Mouse (Mus musculus): ENCODE results near the gene Zscan21. TPM values are rescaled to one million over a fixed set of nuclear protein-coding genes. Genes with fewer than 3 reads are reported as not detected.

Gene Zscan21
- 26.3 TPM for polyA plus RNA-seq (2017; shearing (Covaris generic))

DNA sequence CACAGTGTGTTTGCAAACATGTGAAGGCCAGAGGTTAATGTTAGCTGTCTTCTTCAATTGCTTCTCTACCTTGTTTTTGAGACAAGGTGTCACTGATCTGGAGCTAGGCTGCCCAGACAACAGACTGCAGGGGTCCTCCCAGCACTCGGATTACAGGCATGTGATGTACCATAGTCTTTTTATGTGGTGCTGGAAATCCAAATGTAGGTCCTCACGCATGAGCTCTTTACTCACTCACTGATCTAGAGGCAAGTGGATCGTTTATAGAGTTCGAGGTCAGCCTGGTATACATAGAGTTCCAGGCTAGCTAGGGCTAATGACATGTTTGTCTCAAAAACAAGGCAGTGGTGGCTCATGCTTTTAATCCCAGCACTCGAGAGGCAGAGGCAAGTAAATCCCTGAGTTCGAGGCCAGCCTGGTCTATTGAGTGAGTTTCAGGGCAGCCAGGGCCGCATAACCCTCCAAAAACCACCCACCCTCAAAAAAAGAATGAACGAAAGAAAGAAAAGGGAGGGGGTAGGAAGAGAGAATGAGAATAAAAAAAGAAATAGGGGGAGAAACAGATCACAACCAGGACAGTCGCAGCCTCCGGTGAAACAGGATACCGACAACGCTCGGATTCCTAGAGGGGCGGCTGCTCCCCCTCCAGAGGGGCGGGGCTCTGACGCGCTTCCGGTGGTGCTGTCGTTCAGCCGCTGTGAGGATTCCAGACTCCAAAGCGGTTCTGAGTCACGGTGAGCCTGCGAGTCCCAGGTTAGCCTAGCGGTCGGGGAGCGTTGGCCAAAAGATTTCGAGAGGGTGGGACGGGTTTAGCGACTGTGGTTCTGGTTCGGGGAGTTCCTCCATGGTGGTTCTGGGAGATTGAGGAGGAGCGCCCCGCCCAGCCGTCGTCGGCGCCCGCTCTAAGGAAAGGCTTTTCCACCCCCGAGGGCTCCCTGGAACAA lies at the start of gene Zscan21:
Gene Zscan21, plus strand, starts transcription at position 649 of the 944 bp plus-strand sequence.

DNA sequence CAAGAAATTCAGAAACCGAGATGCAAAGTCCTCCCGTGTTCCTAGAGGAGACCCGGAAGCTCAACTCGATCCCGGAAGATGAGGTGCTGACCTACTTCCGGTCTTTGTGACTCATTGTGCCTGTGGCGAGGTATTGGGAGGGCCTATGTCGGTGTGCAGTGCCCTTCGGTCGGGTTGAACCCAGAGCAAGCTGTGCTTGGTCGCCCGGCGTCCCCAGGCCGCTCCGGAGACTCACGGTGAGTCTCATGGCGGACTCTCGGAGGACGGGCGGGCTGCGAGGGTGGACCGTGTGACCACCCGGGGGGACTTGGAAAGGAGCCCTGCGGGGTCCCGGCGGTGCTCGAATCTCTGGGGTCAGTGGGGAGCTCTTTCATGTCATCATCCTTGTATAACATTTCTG lies 31.7 kb upstream of the Zscan21 start, which contains the start of gene Zkscan1:
Gene Zkscan1, plus strand, starts transcription at position 89 of the 400 bp plus-strand sequence.

DNA sequence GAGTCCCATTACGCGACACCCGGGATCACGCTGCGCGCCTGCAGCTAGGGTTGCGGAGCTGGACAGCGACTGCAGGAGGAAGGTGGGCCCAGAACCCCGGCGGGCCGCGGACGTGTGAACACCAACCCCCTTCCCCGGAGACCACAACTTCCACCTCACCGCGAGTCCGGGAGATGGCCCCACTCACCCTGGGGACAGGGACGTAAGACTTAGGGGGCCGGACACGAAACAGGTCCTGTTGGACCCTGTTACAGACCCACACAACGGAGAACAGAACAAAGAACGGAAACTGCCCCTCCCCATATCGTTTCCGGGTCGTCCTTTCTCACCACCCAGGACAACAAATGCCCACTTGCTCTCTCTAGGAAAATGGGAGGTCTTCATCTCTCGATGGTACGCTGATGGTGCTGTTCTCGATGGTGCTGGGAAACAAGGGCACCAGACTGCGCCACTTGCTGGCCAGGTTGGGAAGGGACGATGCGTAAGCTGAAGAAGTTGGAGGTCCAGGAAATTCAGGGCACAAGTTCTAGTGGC lies 38.8 kb downstream of the Zscan21 start, which contains the start of gene Zfp113:
Gene Zfp113, minus strand, starts transcription at position 302 of the 534 bp plus-strand sequence.

DNA sequence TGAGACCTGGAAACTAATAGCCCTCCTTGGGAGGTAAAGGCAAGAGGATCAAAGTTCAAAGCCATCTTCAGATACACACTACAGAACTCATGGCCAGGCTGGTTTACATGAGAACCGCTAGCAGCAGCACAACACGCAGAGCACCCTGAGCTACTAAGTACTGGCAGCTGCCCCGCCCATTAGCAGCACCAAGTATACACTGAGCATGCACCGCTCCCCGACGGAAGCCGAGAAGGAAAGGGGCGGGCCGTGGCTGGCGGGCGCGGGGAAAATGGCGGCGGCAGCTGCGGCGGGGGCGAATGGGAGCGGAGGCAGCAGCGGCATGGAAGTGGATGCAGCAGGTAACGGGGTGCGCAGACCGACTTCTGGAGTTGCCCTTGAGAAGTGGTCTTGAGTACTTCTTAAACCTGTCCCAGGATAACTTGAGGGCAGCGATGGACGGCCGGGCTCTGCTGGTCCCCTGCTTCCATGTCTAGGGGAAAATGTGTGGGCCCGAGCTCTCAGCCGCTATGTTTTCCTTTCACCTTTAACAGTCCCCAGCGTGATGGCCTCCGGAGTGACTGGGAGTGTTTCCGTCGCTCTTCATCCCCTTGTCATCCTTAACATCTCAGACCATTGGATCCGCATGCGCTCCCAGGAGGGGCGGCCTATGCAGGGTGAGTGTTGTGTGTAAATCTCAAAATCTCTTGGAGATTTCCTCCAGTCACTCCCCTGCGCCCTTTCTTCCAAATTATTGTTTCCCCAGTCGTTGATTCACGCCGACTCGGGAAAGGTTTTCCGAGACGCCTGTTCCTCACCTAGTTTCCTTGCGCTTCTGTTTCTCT lies 44.4 kb downstream of the Zscan21 start, which contains the start of gene Cops6:
Gene Cops6, plus strand, starts transcription at position 230 of the 824 bp plus-strand sequence.

DNA sequence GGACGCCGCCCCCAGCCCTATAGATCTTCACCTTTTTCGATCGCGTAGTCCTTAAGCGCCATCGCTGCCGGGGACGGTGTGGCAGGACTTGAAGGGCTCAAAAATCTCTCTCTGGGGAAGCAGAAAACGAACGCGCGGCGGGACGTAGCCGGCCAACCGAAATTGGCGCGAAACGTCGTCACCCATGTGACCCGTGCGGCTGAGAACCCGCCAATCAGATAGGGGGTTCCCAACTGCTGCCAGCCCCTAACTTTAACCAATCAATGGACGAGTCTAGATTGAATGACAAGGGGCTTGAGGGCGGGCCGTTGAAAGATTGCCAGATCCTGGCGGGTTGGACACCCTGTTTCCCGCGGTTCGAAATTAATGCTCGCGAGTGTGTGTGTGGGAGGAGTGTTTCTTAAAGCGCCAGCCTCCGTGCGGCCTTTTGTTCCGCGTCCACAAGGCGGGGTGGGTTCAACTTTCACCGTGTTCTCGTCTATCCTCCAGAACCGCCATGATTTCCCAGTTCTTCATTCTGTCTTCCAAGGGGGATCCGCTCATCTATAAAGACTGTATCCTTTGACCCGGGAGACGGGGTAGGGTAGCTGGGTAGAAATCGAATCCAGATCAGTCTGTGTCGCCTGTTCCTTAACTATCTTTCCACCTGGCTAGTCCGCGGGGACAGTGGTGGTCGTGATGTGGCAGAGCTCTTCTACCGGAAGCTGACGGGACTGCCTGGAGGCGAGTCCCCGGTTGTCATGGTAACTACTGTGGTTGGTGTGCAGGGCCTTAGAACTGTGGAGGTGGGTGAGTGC lies 55.2 kb downstream of the Zscan21 start, which contains the start of the genes Ap4m1 and Mcm7:
Gene Ap4m1, plus strand, starts transcription at position 308 of the 797 bp plus-strand sequence.
Gene Mcm7, minus strand, starts transcription at position 728 of the 797 bp plus-strand sequence.

Other genes with a start within 250 kb of the Zscan21 start
- 0.77 TPM for gene Pilrb2, start 245.1 kb upstream of the Zscan21 start, polyA plus RNA-seq (2017; shearing (Covaris generic))
- gene Cyp3a13, start 195.3 kb upstream of the Zscan21 start, polyA plus RNA-seq (2017; shearing (Covaris generic)), result not detected
- not detected for gene Gjc3, start 153.8 kb upstream of the Zscan21 start, polyA plus RNA-seq (2017; shearing (Covaris generic))
- gene Azgp1, start 135.4 kb upstream of the Zscan21 start, polyA plus RNA-seq (2017; shearing (Covaris generic)), result not detected
- gene Smok3a, start 95.6 kb upstream of the Zscan21 start, polyA plus RNA-seq (2017; shearing (Covaris generic)), result not detected
- gene Smok3b, start 95.5 kb upstream of the Zscan21 start, polyA plus RNA-seq (2017; shearing (Covaris generic)), result not detected
- not detected for gene Smok3c, start 63.7 kb upstream of the Zscan21 start, polyA plus RNA-seq (2017; shearing (Covaris generic))
- gene Zkscan1, start 31.8 kb upstream of the Zscan21 start, polyA plus RNA-seq (2017; shearing (Covaris generic)), result 24.1 TPM
- 23.3 TPM for gene Zfp113, start 38.8 kb downstream of the Zscan21 start, polyA plus RNA-seq (2017; shearing (Covaris generic))
- gene Cops6, start 44.2 kb downstream of the Zscan21 start, polyA plus RNA-seq (2017; shearing (Covaris generic)), result 230 TPM
- 11.0 TPM for gene Ap4m1, start 55.1 kb downstream of the Zscan21 start, polyA plus RNA-seq (2017; shearing (Covaris generic))
- 95.0 TPM for gene Mcm7, start 55.5 kb downstream of the Zscan21 start, polyA plus RNA-seq (2017; shearing (Covaris generic))
- 57.0 TPM for gene Taf6, start 70.5 kb downstream of the Zscan21 start, polyA plus RNA-seq (2017; shearing (Covaris generic))
- 20.8 TPM for gene Cnpy4, start 70.6 kb downstream of the Zscan21 start, polyA plus RNA-seq (2017; shearing (Covaris generic))
- 0.56 TPM for gene Mblac1, start 77.4 kb downstream of the Zscan21 start, polyA plus RNA-seq (2017; shearing (Covaris generic))
- 0.09 TPM for gene Nxpe5, start 109.0 kb downstream of the Zscan21 start, polyA plus RNA-seq (2017; shearing (Covaris generic))
- 118 TPM for gene Lamtor4, start 138.6 kb downstream of the Zscan21 start, polyA plus RNA-seq (2017; shearing (Covaris generic))
- 9.8 TPM for gene BC037034, start 147.1 kb downstream of the Zscan21 start, polyA plus RNA-seq (2017; shearing (Covaris generic))
- gene Gal3st4, start 155.9 kb downstream of the Zscan21 start, polyA plus RNA-seq (2017; shearing (Covaris generic)), result 1.3 TPM
- gene Gm43720, start 163.1 kb downstream of the Zscan21 start, polyA plus RNA-seq (2017; shearing (Covaris generic)), result not detected
- 1.9 TPM for gene Gpc2, start 163.1 kb downstream of the Zscan21 start, polyA plus RNA-seq (2017; shearing (Covaris generic))
- gene Stag3, start 163.3 kb downstream of the Zscan21 start, polyA plus RNA-seq (2017; shearing (Covaris generic)), result 0.95 TPM
- gene Pvrig, start 225.1 kb downstream of the Zscan21 start, polyA plus RNA-seq (2017; shearing (Covaris generic)), result 29.4 TPM

Data from activated CD4-positive, CD25-positive, alpha-beta regulatory T cell, adult 9 weeks (primary cell).